In the genomic region with DNA sequence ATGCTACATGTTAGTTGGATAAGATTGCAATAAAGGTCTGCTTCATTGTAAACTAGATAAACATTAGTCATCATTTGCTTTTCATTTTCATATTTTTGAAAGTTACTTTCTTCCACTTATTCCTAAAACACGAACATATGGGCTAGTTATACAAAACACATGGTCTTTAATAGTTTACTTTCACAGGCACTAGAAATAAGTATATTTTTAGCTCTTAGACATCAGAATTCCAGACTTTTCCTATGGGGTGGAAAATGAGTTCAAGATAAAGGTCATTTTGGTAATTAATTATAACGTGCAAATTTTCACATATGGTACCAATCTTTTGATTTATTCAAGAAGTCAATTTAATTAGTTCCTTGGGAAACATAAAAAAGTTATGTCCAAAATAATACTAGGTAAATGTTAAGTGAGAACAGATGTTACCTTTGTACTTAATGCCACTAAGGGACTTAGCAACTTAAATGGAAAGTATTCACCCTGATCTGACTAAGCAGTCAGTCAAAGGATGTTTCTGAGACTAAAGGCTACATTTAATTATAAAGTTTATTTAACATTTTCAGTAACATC, we compare ENCODE assay signal across 26 mouse cellular contexts. TPM values are rescaled to one million over a fixed set of nuclear protein-coding genes. Genes with fewer than 3 reads are reported as not detected.
DNase-seq lines count a peak whose midpoint lies in the region; ATAC-seq and TF ChIP-seq lines count a peak whose summit lies in the region.
"Had no signal": no experiment of that assay in that cellular context is flagged by ENCODE, and none has a peak within 500 bp of the region (broad histone marks: within the 10 kb centered on the region; RNA-seq: fewer than 3 reads in every experiment).

No protein-coding gene starts in this region.

- 13% methylated on average over 2 of the region's 2 CpGs for WGBS in limb, embryonic 11.5 days
- WGBS in limb, embryonic 10.5 days, result 30% methylated on average over 2 of the region's 2 CpGs
- 83% methylated on average over 2 of the region's 2 CpGs for WGBS in lung, adult 2 months

- H3K36me3 ChIP-seq in limb, embryonic 11.5 days (ENCODE audit: control insufficient read depth, insufficient read depth, low read length), result no peaks in the 10 kb centered on the region
- peaks cover 4% of the 10 kb centered on the region; the same call in 1 of the 2 replicates for H3K36me3 ChIP-seq in limb, embryonic 10.5 days
- H3K36me3 ChIP-seq: embryonic facial prominence, embryonic 13.5 days; hindbrain, embryonic 12.5 days had no signal

- TF ChIP-seq CTCF in lung, adult 2 months (IDR thresholded peaks at IDR 0.05; ENCODE audit: insufficient read depth, low read length), result no peak

- no peaks in the 10 kb centered on the region for H3K9me3 ChIP-seq in limb, embryonic 11.5 days (ENCODE audit: control insufficient read depth, low read length)
- H3K9me3 ChIP-seq in limb, embryonic 10.5 days (replicated peaks), result no peaks in the 10 kb centered on the region
- H3K9me3 ChIP-seq: embryonic facial prominence, embryonic 13.5 days; forebrain, embryonic 13.5 days; G1E; heart, embryonic 10.5 days; hindbrain, embryonic 12.5 days had no signal

- no peak overlapping the region for H3K27ac ChIP-seq in limb, embryonic 11.5 days (replicated peaks; ENCODE audit: low read depth, low read length)
- H3K27ac ChIP-seq in limb, embryonic 10.5 days, result no peak overlapping the region
- H3K27ac ChIP-seq: embryonic facial prominence, embryonic 13.5 days; forebrain, embryonic 13.5 days; heart, embryonic 10.5 days; hindbrain, embryonic 12.5 days had no signal

- no peak overlapping the region for H3K4me3 ChIP-seq in limb, embryonic 11.5 days (ENCODE audit: low read depth, low read length)
- no peak overlapping the region for H3K4me3 ChIP-seq in limb, embryonic 10.5 days
- H3K4me3 ChIP-seq in lung, adult 2 months (replicated peaks; ENCODE audit: extremely low read depth, low read depth, low read length), result no peak overlapping the region
- H3K4me3 ChIP-seq: embryonic facial prominence, embryonic 13.5 days; forebrain, embryonic 13.5 days; heart, embryonic 10.5 days; hindbrain, embryonic 12.5 days had no signal

- peaks cover 9% of the 10 kb centered on the region for H3K4me1 ChIP-seq in limb, embryonic 11.5 days (ENCODE audit: control insufficient read depth, insufficient read depth, low read length)
- H3K4me1 ChIP-seq in limb, embryonic 10.5 days, result peaks cover 40% of the 10 kb centered on the region
- no peaks in the 10 kb centered on the region for H3K4me1 ChIP-seq in lung, adult 2 months (ENCODE audit: control insufficient read depth, insufficient read depth, low read length)
- H3K4me1 ChIP-seq: forebrain, embryonic 13.5 days; heart, embryonic 10.5 days; hindbrain, embryonic 12.5 days had no signal

- no peak for TF ChIP-seq POLR2A in lung, adult 2 months (IDR thresholded peaks at IDR 0.05; ENCODE audit: borderline replicate concordance, extremely low read depth, low read depth, low read length)

- ATAC-seq in limb, embryonic 11.5 days (ENCODE audit: insufficient number of reproducible peaks, low FRiP score, low TSS enrichment, low read depth), result 0 out of 2 replicates have a peak, but pooled peaks have one; percentile 59
- ATAC-seq: CD4-positive, CD25-positive, alpha-beta regulatory T cell, adult 4 months; forebrain, embryonic 13.5 days; forebrain, postnatal 0 days; hindbrain, embryonic 16.5 days had no signal

- peak; percentile 29 for DNase-seq in embryo, embryonic 10.5 days (ENCODE audit: low spot score)
- no peak for DNase-seq in embryo, embryonic 9.5 days (ENCODE audit: extremely low spot score)
- no peak for DNase-seq in limb, embryonic 11.5 days (ENCODE audit: low spot score)
- no peak for DNase-seq in limb, embryonic 10.5 days (ENCODE audit: low spot score)
- peak; percentile 83 for DNase-seq in hindlimb bud, embryonic 11.5 days (ENCODE audit: extremely low spot score, low read depth, low spot score)
- peak; percentile 15 for DNase-seq in mesoderm, embryonic 11.5 days (ENCODE audit: low read depth, low spot score)
- no peak for DNase-seq in frontal cortex, postnatal 25 days (ENCODE audit: low spot score in 2 of 2)
- no peak for DNase-seq in lung, adult 2 months
- DNase-seq: adrenal gland, postnatal 14 days; B cell, adult 2 months; cerebellum, adult 2 months; cerebellum, postnatal 10 days; forebrain, postnatal 0 days; gastrocnemius, postnatal 36 days; heart, adult 11 months; heart, postnatal 10 days; heart, postnatal 4 days had no signal

- no peak overlapping the region for H3K9ac ChIP-seq in limb, embryonic 11.5 days (ENCODE audit: low read length)
- H3K9ac ChIP-seq: embryonic facial prominence, embryonic 13.5 days; forebrain, embryonic 13.5 days; forebrain, postnatal 0 days; hindbrain, embryonic 12.5 days had no signal

- H3K4me2 ChIP-seq in limb, embryonic 11.5 days (ENCODE audit: low read depth, severe bottlenecking), result no peak overlapping the region
- H3K4me2 ChIP-seq: embryonic facial prominence, embryonic 13.5 days; forebrain, embryonic 13.5 days; hindbrain, embryonic 12.5 days had no signal

- no peaks in the 10 kb centered on the region for H3K27me3 ChIP-seq in limb, embryonic 11.5 days (ENCODE audit: control insufficient read depth, insufficient read depth, low read length)
- H3K27me3 ChIP-seq in limb, embryonic 10.5 days (ENCODE audit: low read depth, poor library complexity, severe bottlenecking), result peaks cover 23% of the 10 kb centered on the region; the same call in 1 of the 2 replicates
- H3K27me3 ChIP-seq: forebrain, embryonic 13.5 days; hindbrain, embryonic 12.5 days had no signal

RNA-seq across cellular contexts. Expression of a gene that starts 14.3 kb away (rescaled TPM):
- polyA plus RNA-seq in limb, embryonic 11.5 days (2014; fragmentation: Nextera tagmentation; extraction: Ambion mirVana), result not detected in 2 replicates
- polyA plus RNA-seq in limb, embryonic 10.5 days (2016; fragmentation: Nextera tagmentation; extraction: Ambion mirVana), result not detected in 2 replicates
- polyA plus RNA-seq in lung, adult 2 months (2012; rRNA removed), result not detected in 2 replicates
- polyA plus RNA-seq: CD4-positive, CD25-positive, alpha-beta regulatory T cell, adult 4 months; cerebellum, adult 2 months; embryonic facial prominence, embryonic 13.5 days; forebrain, embryonic 13.5 days; forebrain, postnatal 0 days; G1E; heart, embryonic 10.5 days; heart, embryonic 14.5 days; hindbrain, embryonic 12.5 days; hindbrain, embryonic 16.5 days; intestine, embryonic 14.5 days had no signal

Comparison
In these comparisons a context has a peak if more than half of its experiments do, and no peak if none do; other contexts are left out.
1. DNase-seq: peak in embryo, embryonic 10.5 days (single experiment), hindlimb bud, embryonic 11.5 days (single experiment) and mesoderm, embryonic 11.5 days (single experiment); none in embryo, embryonic 9.5 days (single experiment), limb, embryonic 11.5 days (single experiment), limb, embryonic 10.5 days (single experiment), frontal cortex, postnatal 25 days (0 of 2) and lung, adult 2 months (single experiment).